Mouse (Mus musculus): ENCODE results near the gene Gtpbp1. TPM values are rescaled to one million over a fixed set of nuclear protein-coding genes. Genes with fewer than 3 reads are reported as not detected.

Gene Gtpbp1
- polyA plus RNA-seq, 1 experiment, result 34.9 TPM

- peaks cover 3% of the 10 kb centered on the region; the same call in 1 of the 2 replicates for H3K4me1 ChIP-seq (ENCODE audit: control insufficient read depth, insufficient read depth, insufficient read length, low read length)
- TF ChIP-seq CTCF (IDR thresholded peaks at IDR 0.05; ENCODE audit: extremely low read depth, insufficient read length, insufficient replicate concordance, low read depth, low read length) (peak; percentile 61; the same call in 1 of the 2 replicates), POLR2A (IDR thresholded peaks at IDR 0.05; ENCODE audit: low read depth, low read length) (no peak)
- WGBS, result 2% methylated on average over 16 of the region's 16 CpGs
- no peaks in the 10 kb centered on the region for H3K36me3 ChIP-seq (ENCODE audit: control insufficient read depth, insufficient read depth, low read length)
- H3K27ac ChIP-seq (ENCODE audit: insufficient read depth, low read depth, low read length), result peak overlapping the region; percentile 92
- H3K27me3 ChIP-seq (ENCODE audit: control insufficient read depth, insufficient read depth, low read length), result no peaks in the 10 kb centered on the region
- peak overlapping the region; percentile 69 for H3K4me3 ChIP-seq (ENCODE audit: low read depth, low read length)
Observed at GRCm38 (mm10) chr15:79657837-79658530, 32.7 kb upstream of the Gtpbp1 start.

- H3K27me3 ChIP-seq (ENCODE audit: control insufficient read depth, insufficient read depth, low read length), result no peaks in the 10 kb centered on the region
- H3K27ac ChIP-seq (ENCODE audit: insufficient read depth, low read depth, low read length), result peak within 1 kb of the TSS; percentile 92
- H3K4me3 ChIP-seq (ENCODE audit: low read depth, low read length), result peak within 1 kb of the TSS; percentile 69
- WGBS, result under 1% methylated on average over 55 of the region's 55 CpGs
- TF ChIP-seq CTCF (IDR thresholded peaks at IDR 0.05; ENCODE audit: extremely low read depth, insufficient read length, insufficient replicate concordance, low read depth, low read length) (no peak), POLR2A (IDR thresholded peaks at IDR 0.05; ENCODE audit: low read depth, low read length) (peak; percentile 73; the same call in 1 of the 2 replicates)
- no peaks in the 10 kb centered on the region for H3K36me3 ChIP-seq (ENCODE audit: control insufficient read depth, insufficient read depth, low read length)
- H3K4me1 ChIP-seq (ENCODE audit: control insufficient read depth, insufficient read depth, insufficient read length, low read length), result peaks cover 3% of the 10 kb centered on the region; the same call in 1 of the 2 replicates
Observed at GRCm38 (mm10) chr15:79658531-79659375, 31.9 kb upstream of the Gtpbp1 start, which contains the start of the genes Fam227a and Cby1. Gene Fam227a, minus strand, starts transcription at chr15:79658956. Gene Cby1, plus strand, starts transcription at chr15:79659199.

GRCm38 (mm10) chr15:79661852-79662251 lies 28.8 kb upstream of the Gtpbp1 start:
- Histone ChIP-seq H3K4me3 (ENCODE audit: low read depth, low read length) (no peak overlapping the region), H3K4me1 (ENCODE audit: control insufficient read depth, insufficient read depth, insufficient read length, low read length) (peaks cover 3% of the 10 kb centered on the region; the same call in 1 of the 2 replicates), H3K27ac (ENCODE audit: insufficient read depth, low read depth, low read length) (no peak overlapping the region), H3K27me3 (ENCODE audit: control insufficient read depth, insufficient read depth, low read length) (no peaks in the 10 kb centered on the region), H3K36me3 (ENCODE audit: control insufficient read depth, insufficient read depth, low read length) (0 out of 2 replicates have a peak, but pooled peaks cover 3% of the 10 kb centered on the region)
- WGBS, result 77% methylated on average over 4 of the region's 4 CpGs
- TF ChIP-seq CTCF (IDR thresholded peaks at IDR 0.05; ENCODE audit: extremely low read depth, insufficient read length, insufficient replicate concordance, low read depth, low read length) (peak; percentile 51; the same call in 1 of the 2 replicates), POLR2A (IDR thresholded peaks at IDR 0.05; ENCODE audit: low read depth, low read length) (no peak)

- no peak overlapping the region for H3K27ac ChIP-seq (ENCODE audit: insufficient read depth, low read depth, low read length)
- WGBS, result 93% methylated on average over 8 of the region's 8 CpGs
Observed at GRCm38 (mm10) chr15:79664666-79665065, 26.0 kb upstream of the Gtpbp1 start.

GRCm38 (mm10) chr15:79669195-79669594 lies 21.4 kb upstream of the Gtpbp1 start:
- peaks cover 5% of the 10 kb centered on the region; the same call in 1 of the 2 replicates for H3K4me1 ChIP-seq (ENCODE audit: control insufficient read depth, insufficient read depth, insufficient read length, low read length)
- peaks cover 14% of the 10 kb centered on the region for H3K36me3 ChIP-seq (ENCODE audit: control insufficient read depth, insufficient read depth, low read length)
- no peaks in the 10 kb centered on the region for H3K27me3 ChIP-seq (ENCODE audit: control insufficient read depth, insufficient read depth, low read length)
- TF ChIP-seq CTCF (IDR thresholded peaks at IDR 0.05; ENCODE audit: extremely low read depth, insufficient read length, insufficient replicate concordance, low read depth, low read length), result no peak
- no peak for TF ChIP-seq POLR2A (IDR thresholded peaks at IDR 0.05; ENCODE audit: low read depth, low read length)
- H3K4me3 ChIP-seq (ENCODE audit: low read depth, low read length), result no peak overlapping the region
- H3K27ac ChIP-seq (ENCODE audit: insufficient read depth, low read depth, low read length), result no peak overlapping the region
- WGBS, result 73% methylated on average over 10 of the region's 10 CpGs

More at GRCm38 (mm10) chr15:79664666-79665065, 26.0 kb upstream of the Gtpbp1 start:
- TF ChIP-seq CTCF (IDR thresholded peaks at IDR 0.05; ENCODE audit: extremely low read depth, insufficient read length, insufficient replicate concordance, low read depth, low read length) (no peak), POLR2A (IDR thresholded peaks at IDR 0.05; ENCODE audit: low read depth, low read length) (no peak)
- Histone ChIP-seq H3K4me1 (ENCODE audit: control insufficient read depth, insufficient read depth, insufficient read length, low read length) (no peaks in the 10 kb centered on the region; the same call in 1 of the 2 replicates), H3K27me3 (ENCODE audit: control insufficient read depth, insufficient read depth, low read length) (no peaks in the 10 kb centered on the region), H3K4me3 (ENCODE audit: low read depth, low read length) (no peak overlapping the region), H3K36me3 (ENCODE audit: control insufficient read depth, insufficient read depth, low read length) (0 out of 2 replicates have a peak, but pooled peaks cover 5% of the 10 kb centered on the region)

GRCm38 (mm10) chr15:79670249-79670971 lies 20.2 kb upstream of the Gtpbp1 start, which contains the start of gene Tomm22:
Gene Tomm22, plus strand, starts transcription at chr15:79670861.
- Histone ChIP-seq H3K27ac (ENCODE audit: insufficient read depth, low read depth, low read length) (no peak within 1 kb of the TSS), H3K4me1 (ENCODE audit: control insufficient read depth, insufficient read depth, insufficient read length, low read length) (peaks cover 5% of the 10 kb centered on the region; the same call in 1 of the 2 replicates), H3K27me3 (ENCODE audit: control insufficient read depth, insufficient read depth, low read length) (no peaks in the 10 kb centered on the region), H3K36me3 (ENCODE audit: control insufficient read depth, insufficient read depth, low read length) (peaks cover 26% of the 10 kb centered on the region), H3K4me3 (ENCODE audit: low read depth, low read length) (peak within 1 kb of the TSS; percentile 100)
- WGBS, result 13% methylated on average over 33 of the region's 33 CpGs
- peak; percentile 70 for TF ChIP-seq CTCF (IDR thresholded peaks at IDR 0.05; ENCODE audit: extremely low read depth, insufficient read length, insufficient replicate concordance, low read depth, low read length)
- peak; percentile 56; the same call in 1 of the 2 replicates for TF ChIP-seq POLR2A (IDR thresholded peaks at IDR 0.05; ENCODE audit: low read depth, low read length)

Data from small intestine, adult 2 months (tissue).